Mouse (Mus musculus): Measurements from ENCODE around the gene Casz1. TPM values are rescaled to one million over a fixed set of nuclear protein-coding genes. Genes with fewer than 3 reads are reported as not detected.

Gene Casz1
- polyA plus RNA-seq, 2 experiments, result 0.32 to 0.39 TPM

DNA sequence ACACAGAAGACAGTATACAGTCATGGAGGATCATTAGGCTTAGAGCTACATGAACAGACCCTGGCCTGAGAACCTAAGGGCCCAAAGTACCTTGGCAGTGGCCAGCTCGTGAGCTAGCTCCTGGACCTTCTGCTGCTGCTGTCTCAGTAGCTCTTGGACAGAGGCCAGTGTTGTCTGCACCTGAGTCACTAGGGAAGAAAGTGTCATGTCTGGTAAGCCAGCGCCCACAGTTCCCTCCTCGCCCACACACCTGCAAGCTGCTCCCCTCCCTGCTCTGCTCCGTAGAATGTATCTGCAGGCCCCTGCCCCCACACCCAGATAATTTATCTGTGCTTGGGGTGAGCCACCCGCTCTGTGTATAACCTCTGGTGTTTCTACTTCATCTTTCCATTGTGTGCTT, 161.9 kb downstream of the Casz1 start:
- Histone ChIP-seq H3K27me3 (ENCODE audit: control insufficient read depth, insufficient read depth, low read length) (no peaks in the 10 kb centered on the region), H3K36me3 (replicated peaks; ENCODE audit: control insufficient read depth, insufficient read depth, low read depth) (no peaks in the 10 kb centered on the region), H3K9ac (replicated peaks) (no peak overlapping the region), H3K9me3 (ENCODE audit: control insufficient read depth, low read length) (no peaks in the 10 kb centered on the region), H3K4me1 (replicated peaks; ENCODE audit: control insufficient read depth in 2 of 2, insufficient read depth in 2 of 2, low read length in 1 of 2) (no peaks in the 10 kb centered on the region; a peak in 1 of 4 replicates), H3K4me3 (ENCODE audit: insufficient read depth in 1 of 2, low read depth in 2 of 2, low read length in 2 of 2) (no peak overlapping the region), H3K27ac (no peak overlapping the region), H3K4me2 (ENCODE audit: low read depth) (no peak overlapping the region)
- ATAC-seq (ENCODE audit: insufficient read depth) (no peak), DNase-seq (ENCODE audit: low read depth in 3 of 3, low spot score in 3 of 3) (no peak)
- TF ChIP-seq CTCF (IDR thresholded peaks at IDR 0.05; ENCODE audit: low read depth) (no peak), EP300 (IDR thresholded peaks at IDR 0.05; ENCODE audit: low read depth) (no peak)
- WGBS (ENCODE audit: insufficient replicate concordance), result 67% methylated on average over 5 of the region's 5 CpGs

DNA sequence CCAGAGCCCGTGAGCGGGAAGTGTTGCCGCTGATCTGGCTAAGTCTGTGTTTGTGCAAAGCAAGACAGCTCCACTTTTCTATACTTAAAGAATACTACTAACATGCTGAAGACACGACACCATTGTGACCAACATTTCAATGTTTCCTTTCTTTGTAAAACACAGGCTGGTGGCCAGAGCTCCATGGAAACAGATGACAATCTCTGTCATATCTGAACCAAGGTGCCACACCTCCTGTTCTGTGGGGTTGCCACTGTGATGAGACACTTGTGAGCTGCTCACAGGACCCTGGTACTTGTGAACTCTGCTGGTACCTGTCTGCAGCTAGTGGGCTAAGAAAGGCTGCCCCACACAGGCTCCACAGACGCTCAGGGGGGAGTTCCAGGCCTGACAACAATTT, 164.6 kb downstream of the Casz1 start:
- TF ChIP-seq CTCF (IDR thresholded peaks at IDR 0.05; ENCODE audit: low read depth), result no peak
- TF ChIP-seq EP300 (IDR thresholded peaks at IDR 0.05; ENCODE audit: low read depth), result no peak
- Histone ChIP-seq H3K4me1 (replicated peaks; ENCODE audit: control insufficient read depth in 2 of 2, insufficient read depth in 2 of 2, low read length in 1 of 2) (peaks cover 0 to 2% of the 10 kb centered on the region in 2 experiments; a peak in 1 of 4 replicates), H3K9me3 (ENCODE audit: control insufficient read depth, low read length) (no peaks in the 10 kb centered on the region), H3K4me2 (ENCODE audit: low read depth) (no peak overlapping the region), H3K4me3 (ENCODE audit: insufficient read depth in 1 of 2, low read depth in 2 of 2, low read length in 2 of 2) (no peak overlapping the region), H3K27me3 (ENCODE audit: control insufficient read depth, insufficient read depth, low read length) (no peaks in the 10 kb centered on the region), H3K36me3 (replicated peaks; ENCODE audit: control insufficient read depth, insufficient read depth, low read depth) (no peaks in the 10 kb centered on the region), H3K9ac (replicated peaks) (no peak overlapping the region), H3K27ac (no peak overlapping the region)
- DNase-seq (ENCODE audit: low read depth in 3 of 3, low spot score in 3 of 3) (no peak), ATAC-seq (ENCODE audit: insufficient read depth) (no peak)
- WGBS (ENCODE audit: insufficient replicate concordance), result 75% methylated on average over 5 of the region's 5 CpGs

DNA sequence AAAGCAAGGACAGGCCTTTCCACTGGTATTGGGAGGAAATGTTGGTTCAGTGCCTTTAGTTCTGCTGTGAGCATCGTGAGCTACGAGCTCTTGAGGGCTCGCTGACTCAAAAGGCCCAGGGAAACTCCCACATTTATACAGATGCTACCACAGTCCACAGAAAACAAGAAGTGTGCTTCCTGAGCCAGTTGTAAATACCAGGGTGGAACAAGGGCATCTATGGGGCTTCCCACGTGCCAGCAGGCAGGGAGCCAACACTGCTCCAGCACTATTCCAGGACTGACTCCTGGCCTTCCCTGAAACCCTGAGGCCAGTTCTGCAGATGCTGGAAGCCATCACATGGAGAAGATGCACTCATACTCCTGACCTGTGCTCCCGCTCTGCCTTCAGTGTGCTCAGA, 165.4 kb downstream of the Casz1 start:
- no peak overlapping the region for H3K4me3 ChIP-seq (ENCODE audit: insufficient read depth in 1 of 2, low read depth in 2 of 2, low read length in 2 of 2)
- ATAC-seq (ENCODE audit: insufficient read depth), result no peak

DNA sequence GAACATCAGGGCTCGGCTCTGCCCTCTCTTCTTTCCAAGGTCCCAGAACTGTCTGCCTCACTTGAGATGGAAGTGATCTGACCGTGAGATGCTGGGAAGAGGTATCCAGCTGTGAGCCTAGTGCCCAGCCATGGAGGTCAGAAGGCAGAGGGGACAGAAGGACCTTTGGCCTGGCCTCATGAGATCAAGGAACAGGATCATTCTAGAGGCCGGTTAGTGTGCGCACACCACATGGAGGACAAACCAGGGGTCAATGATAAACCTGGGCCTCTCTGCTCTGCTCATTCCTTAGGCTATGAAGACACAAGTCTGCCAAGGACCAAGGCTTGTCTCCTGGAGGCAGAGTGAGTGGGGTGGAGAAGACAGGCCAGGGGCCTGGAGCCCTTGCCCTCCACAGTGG, 166.5 kb downstream of the Casz1 start:
- 74% methylated on average over 4 of the region's 4 CpGs for WGBS (ENCODE audit: insufficient replicate concordance)
- Histone ChIP-seq H3K9me3 (ENCODE audit: control insufficient read depth, low read length) (no peaks in the 10 kb centered on the region), H3K36me3 (replicated peaks; ENCODE audit: control insufficient read depth, insufficient read depth, low read depth) (no peaks in the 10 kb centered on the region), H3K27me3 (ENCODE audit: control insufficient read depth, insufficient read depth, low read length) (no peaks in the 10 kb centered on the region), H3K9ac (replicated peaks) (no peak overlapping the region), H3K4me2 (ENCODE audit: low read depth) (no peak overlapping the region), H3K27ac (no peak overlapping the region), H3K4me3 (ENCODE audit: insufficient read depth in 1 of 2, low read depth in 2 of 2, low read length in 2 of 2) (no peak overlapping the region), H3K4me1 (replicated peaks; ENCODE audit: control insufficient read depth in 2 of 2, insufficient read depth in 2 of 2, low read length in 1 of 2) (peaks cover 0 to 2% of the 10 kb centered on the region in 2 experiments; a peak in 1 of 4 replicates)
- no peak for TF ChIP-seq EP300 (IDR thresholded peaks at IDR 0.05; ENCODE audit: low read depth)
- TF ChIP-seq CTCF (IDR thresholded peaks at IDR 0.05; ENCODE audit: low read depth), result no peak
- DNase-seq (ENCODE audit: low read depth in 3 of 3, low spot score in 3 of 3) (no peak), ATAC-seq (ENCODE audit: insufficient read depth) (no peak)

More for the DNA sequence above, 165.4 kb downstream of the Casz1 start:
- 67% methylated on average over 5 of the region's 5 CpGs for WGBS (ENCODE audit: insufficient replicate concordance)
- TF ChIP-seq CTCF (IDR thresholded peaks at IDR 0.05; ENCODE audit: low read depth), result no peak
- no peak for TF ChIP-seq EP300 (IDR thresholded peaks at IDR 0.05; ENCODE audit: low read depth)
- no peak for DNase-seq (ENCODE audit: low read depth in 3 of 3, low spot score in 3 of 3)
- Histone ChIP-seq H3K27ac (no peak overlapping the region), H3K27me3 (ENCODE audit: control insufficient read depth, insufficient read depth, low read length) (no peaks in the 10 kb centered on the region), H3K36me3 (replicated peaks; ENCODE audit: control insufficient read depth, insufficient read depth, low read depth) (no peaks in the 10 kb centered on the region), H3K4me2 (ENCODE audit: low read depth) (no peak overlapping the region), H3K9me3 (ENCODE audit: control insufficient read depth, low read length) (no peaks in the 10 kb centered on the region), H3K4me1 (replicated peaks; ENCODE audit: control insufficient read depth in 2 of 2, insufficient read depth in 2 of 2, low read length in 1 of 2) (peaks cover 0 to 2% of the 10 kb centered on the region in 2 experiments; a peak in 1 of 4 replicates), H3K9ac (replicated peaks) (no peak overlapping the region)

DNA sequence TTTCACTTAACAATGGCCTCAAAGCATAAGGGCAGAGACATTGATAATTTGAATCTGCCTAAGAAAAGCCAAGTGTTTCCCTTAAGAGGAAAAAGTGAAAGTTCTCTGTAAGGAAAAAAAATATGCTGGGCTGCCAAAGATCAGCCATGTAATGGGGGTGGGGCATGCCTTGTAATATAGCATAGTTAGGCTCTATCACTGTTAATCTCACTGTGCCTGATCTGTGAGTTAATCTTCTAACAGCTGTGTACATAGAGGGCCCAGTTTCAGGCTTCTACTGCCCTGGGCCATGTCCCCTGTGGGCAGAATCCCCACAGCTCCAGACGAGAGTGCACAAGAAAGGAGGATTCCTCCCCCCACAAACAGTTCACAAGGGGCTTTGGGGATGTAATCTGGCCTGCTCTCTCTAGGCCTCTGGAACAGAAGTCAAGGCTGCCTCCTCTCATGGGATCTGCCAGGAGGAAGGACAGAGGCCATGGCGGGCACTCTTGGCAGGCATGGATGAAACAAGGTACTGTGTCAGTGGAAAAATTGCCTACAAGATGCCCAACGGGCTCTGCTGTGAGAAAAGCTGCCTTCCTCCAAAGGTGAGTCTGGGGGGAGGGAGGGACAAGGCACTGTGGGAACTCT, 167.5 kb downstream of the Casz1 start:
- no peaks in the 10 kb centered on the region for H3K9me3 ChIP-seq (ENCODE audit: control insufficient read depth, low read length)
- H3K9ac ChIP-seq (replicated peaks), result no peak overlapping the region
- DNase-seq (ENCODE audit: low read depth in 3 of 3, low spot score in 3 of 3) (no peak), ATAC-seq (ENCODE audit: insufficient read depth) (no peak)
- no peak overlapping the region for H3K4me3 ChIP-seq (ENCODE audit: insufficient read depth in 1 of 2, low read depth in 2 of 2, low read length in 2 of 2)
- no peaks in the 10 kb centered on the region for H3K27me3 ChIP-seq (ENCODE audit: control insufficient read depth, insufficient read depth, low read length)
- H3K36me3 ChIP-seq (replicated peaks; ENCODE audit: control insufficient read depth, insufficient read depth, low read depth), result no peaks in the 10 kb centered on the region
- 69% methylated on average over 3 of the region's 3 CpGs for WGBS (ENCODE audit: insufficient replicate concordance)
- no peak for TF ChIP-seq EP300 (IDR thresholded peaks at IDR 0.05; ENCODE audit: low read depth)
- no peak for TF ChIP-seq CTCF (IDR thresholded peaks at IDR 0.05; ENCODE audit: low read depth)
- H3K4me2 ChIP-seq (ENCODE audit: low read depth), result no peak overlapping the region
- H3K4me1 ChIP-seq (replicated peaks; ENCODE audit: control insufficient read depth in 2 of 2, insufficient read depth in 2 of 2, low read length in 1 of 2), result peaks cover 0 to 2% of the 10 kb centered on the region in 2 experiments; a peak in 1 of 4 replicates
- no peak overlapping the region for H3K27ac ChIP-seq

Data from liver, embryonic 14.5 days (tissue).